Mouse (Mus musculus) limb, embryonic 12.5 days (tissue): ENCODE data around the gene Olfr1387. TPM values are rescaled to one million over a fixed set of nuclear protein-coding genes. Genes with fewer than 3 reads are reported as not detected.

Experiments used
- polyA plus RNA-seq: library from polyadenylated mRNA; unstranded; fragments of >200 nt; fragmentation: Nextera tagmentation; extraction: Ambion mirVana; gene quantifications from 2 replicates; pipeline ENCODE4 v1.2.1, GENCODE M21; 2016

Olfr1387 gene
- polyA plus RNA-seq, 1 experiment from 2014 or later, result not detected

Other genes with a start within 250 kb of the Olfr1387 start
- 46.0 and 49.1 TPM in 2 replicates for gene Mgat1, start 211.2 kb upstream of the Olfr1387 start, polyA plus RNA-seq
- not detected in 2 replicates for gene Olfr1393, start 177.0 kb upstream of the Olfr1387 start, polyA plus RNA-seq
- 0.09 TPM in 1 of 2 replicates, not detected in the other for gene Olfr1392, start 170.1 kb upstream of the Olfr1387 start, polyA plus RNA-seq
- gene Olfr10, start 150.6 kb upstream of the Olfr1387 start, polyA plus RNA-seq, result not detected in 2 replicates
- not detected in 2 replicates for gene Olfr1391, start 132.6 kb upstream of the Olfr1387 start, polyA plus RNA-seq
- gene Olfr1390, start 120.2 kb upstream of the Olfr1387 start, polyA plus RNA-seq, result not detected in 2 replicates
- not detected in 2 replicates for gene Olfr1389, start 32.3 kb upstream of the Olfr1387 start, polyA plus RNA-seq
- gene Olfr1388, start 18.7 kb upstream of the Olfr1387 start, polyA plus RNA-seq, result 0.11 and 0.13 TPM in 2 replicates
- gene Olfr1386, start 9.7 kb downstream of the Olfr1387 start, polyA plus RNA-seq, result not detected in 2 replicates
- not detected in 2 replicates for gene Olfr1385, start 33.7 kb downstream of the Olfr1387 start, polyA plus RNA-seq
- not detected in 2 replicates for gene Olfr1384, start 51.4 kb downstream of the Olfr1387 start, polyA plus RNA-seq
- gene Olfr1383, start 64.3 kb downstream of the Olfr1387 start, polyA plus RNA-seq, result not detected in 2 replicates
- not detected in 2 replicates for gene Olfr1382, start 72.9 kb downstream of the Olfr1387 start, polyA plus RNA-seq
- not detected in 2 replicates for gene Olfr1381, start 88.1 kb downstream of the Olfr1387 start, polyA plus RNA-seq
- not detected in 2 replicates for gene Olfr1380, start 101.5 kb downstream of the Olfr1387 start, polyA plus RNA-seq
- 3.3 and 4.4 TPM in 2 replicates for gene Flt4, start 153.9 kb downstream of the Olfr1387 start, polyA plus RNA-seq
- not detected in 2 replicates for gene Scgb3a1, start 208.3 kb downstream of the Olfr1387 start, polyA plus RNA-seq